Mouse (Mus musculus): ENCODE results near the gene Skint3. TPM values are rescaled to one million over a fixed set of nuclear protein-coding genes. Genes with fewer than 3 reads are reported as not detected.

The Skint3 gene
- polyA plus RNA-seq (2012; fragmentation: generic; extraction: Trizol): not detected

DNA sequence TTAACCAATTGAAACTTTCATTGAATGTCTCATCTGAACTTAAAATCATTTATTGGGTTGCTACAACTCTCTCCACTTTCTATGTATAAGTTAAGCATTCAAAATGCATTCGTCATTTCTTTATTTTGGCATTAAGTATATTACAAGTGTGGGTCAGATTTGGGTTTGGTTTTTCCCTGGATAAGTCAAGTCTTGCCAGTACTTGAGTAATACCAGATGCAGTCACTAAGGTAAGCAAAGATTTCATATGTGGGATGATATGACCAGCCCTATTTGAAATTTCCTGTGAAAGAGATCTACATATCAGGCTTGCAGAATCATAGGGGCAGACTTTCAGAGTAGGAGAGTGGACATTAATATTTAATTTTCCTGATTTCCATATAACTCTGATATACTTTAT lies at the start of gene Skint3:
TSS of gene Skint3 (plus strand) at position 301 of the 400 bp plus-strand sequence.

Other genes starting within 250 kb of the Skint3 start
- not detected for gene Skint1, start 226.0 kb upstream of the Skint3 start, polyA plus RNA-seq (2012; fragmentation: generic; extraction: Trizol)
- gene Skint4, start 160.2 kb upstream of the Skint3 start, polyA plus RNA-seq (2012; fragmentation: generic; extraction: Trizol): not detected
- not detected for gene Skint9, start 201.7 kb downstream of the Skint3 start, polyA plus RNA-seq (2012; fragmentation: generic; extraction: Trizol)